Mouse (Mus musculus) kidney, adult 11 months (tissue): ENCODE data around the gene Ptprn2.
"Not testable (repeated sequence)": the region's sequence is repeated elsewhere in the genome, so short reads cannot be mapped to it uniquely, and the experiment has no call there.

Experiments used
- DNase-seq: peaks from one replicate; pipeline ENCODE4 v3.0.0; 2022

Gene Ptprn2

GRCm38 (mm10) chr12:116528861-116529260, 43.3 kb downstream of the Ptprn2 start:
- DNase-seq = no peak

GRCm38 (mm10) chr12:116533281-116533680, 47.8 kb downstream of the Ptprn2 start:
- DNase-seq = no peak

- no peak for DNase-seq
Measured at GRCm38 (mm10) chr12:116539305-116539704, 53.8 kb downstream of the Ptprn2 start.

- DNase-seq = peak; percentile 89
Measured at GRCm38 (mm10) chr12:116540608-116541007, 55.1 kb downstream of the Ptprn2 start.

- DNase-seq = peak; percentile 84
Measured at GRCm38 (mm10) chr12:116550031-116550430, 64.5 kb downstream of the Ptprn2 start.

- DNase-seq = no peak
Measured at GRCm38 (mm10) chr12:116551516-116551915, 66.0 kb downstream of the Ptprn2 start.

- DNase-seq = no peak
Measured at GRCm38 (mm10) chr12:116552306-116552705, 66.8 kb downstream of the Ptprn2 start.

GRCm38 (mm10) chr12:116553361-116553760, 67.8 kb downstream of the Ptprn2 start:
- no peak for DNase-seq

GRCm38 (mm10) chr12:116555964-116556363, 70.4 kb downstream of the Ptprn2 start:
- no peak for DNase-seq

- no peak for DNase-seq
Measured at GRCm38 (mm10) chr12:116564441-116564840, 78.9 kb downstream of the Ptprn2 start.

GRCm38 (mm10) chr12:116566672-116567071, 81.2 kb downstream of the Ptprn2 start:
- DNase-seq = no peak

GRCm38 (mm10) chr12:116567170-116567569, 81.7 kb downstream of the Ptprn2 start:
- DNase-seq = no peak

GRCm38 (mm10) chr12:116569568-116569967, 84.0 kb downstream of the Ptprn2 start:
- DNase-seq = no peak

GRCm38 (mm10) chr12:116574102-116574501, 88.6 kb downstream of the Ptprn2 start:
- DNase-seq = peak; percentile 36

- no peak for DNase-seq
Measured at GRCm38 (mm10) chr12:116574720-116575119, 89.2 kb downstream of the Ptprn2 start.

- DNase-seq = not testable (repeated sequence)
Measured at GRCm38 (mm10) chr12:116577917-116578316, 92.4 kb downstream of the Ptprn2 start.

- no peak for DNase-seq
Measured at GRCm38 (mm10) chr12:116580827-116581544, 95.5 kb downstream of the Ptprn2 start.

GRCm38 (mm10) chr12:116581864-116582263, 96.3 kb downstream of the Ptprn2 start:
- DNase-seq = peak; percentile 67

- no peak for DNase-seq
Measured at GRCm38 (mm10) chr12:116582829-116583228, 97.3 kb downstream of the Ptprn2 start.

GRCm38 (mm10) chr12:116585001-116585400, 99.5 kb downstream of the Ptprn2 start:
- peak; percentile 86 for DNase-seq

- no peak for DNase-seq
Measured at GRCm38 (mm10) chr12:116586167-116586566, 100.6 kb downstream of the Ptprn2 start.

- DNase-seq = no peak
Measured at GRCm38 (mm10) chr12:116587548-116587947, 102.0 kb downstream of the Ptprn2 start.

GRCm38 (mm10) chr12:116590076-116590475, 104.6 kb downstream of the Ptprn2 start:
- DNase-seq = no peak

GRCm38 (mm10) chr12:116594457-116594856, 108.9 kb downstream of the Ptprn2 start:
- no peak for DNase-seq
